Mouse (Mus musculus) kidney, postnatal 0 days (tissue): ENCODE measurements at regions not wholly inside any gene's neighbourhood (a gene's known extent, or its start where the extent isn't known, plus 50 kb on each side); places are given as distances from the start of the nearest gene placed in this dataset.
A peak's percentile ranks its signal among the peaks of the same experiment; 100 is the strongest.

Experiments used
- ATAC-seq: fragments of 200-750 bp; cut with Nextera tagmentation; replicated peaks from 2 replicates; pipeline ENCODE4 v1.8.0; 2017; ENCODE audit warnings: low read depth, moderate number of reproducible peaks, moderate TSS enrichment, moderate library complexity; ENCODE audit not compliant: low FRiP score
- DNase-seq: peaks from one replicate; pipeline ENCODE4 v3.0.0-alpha.2; 2016; ENCODE audit warnings: low spot score
- H3K27ac ChIP-seq: fragments of 300-500 bp; sonication (generic); 2 replicates; pipeline ENCODE4 v1.5.1; 2014; ENCODE audit warnings: mild to moderate bottlenecking
- H3K27me3 ChIP-seq: fragments of 300-500 bp; sonication (generic); 2 replicates; pipeline ENCODE4 v1.6.1; 2014; ENCODE audit warnings: low read length, mixed read lengths; ENCODE audit not compliant: insufficient read depth
- H3K36me3 ChIP-seq: fragments of 300-500 bp; sonication (generic); 2 replicates; pipeline ENCODE4 v1.6.1; 2014; ENCODE audit warnings: low read length, mixed read lengths; ENCODE audit not compliant: insufficient read depth
- H3K4me1 ChIP-seq: fragments of 300-500 bp; sonication (generic); replicated peaks from 2 replicates; pipeline ENCODE4 v1.6.1; 2014; ENCODE audit warnings: antibody characterized with exemption, low read length, mixed read lengths; ENCODE audit not compliant: insufficient read depth
- H3K4me2 ChIP-seq: fragments of 300-500 bp; sonication (generic); 2 replicates; pipeline ENCODE4 v1.6.1; 2014; ENCODE audit warnings: mild to moderate bottlenecking, low read length, moderate library complexity, mixed read lengths
- H3K4me3 ChIP-seq: fragments of 300-500 bp; sonication (generic); replicated peaks from 2 replicates; pipeline ENCODE4 v1.5.1; 2014; ENCODE audit warnings: low read depth, low read length
- H3K9ac ChIP-seq: fragments of 300-500 bp; sonication (generic); 2 replicates; pipeline ENCODE4 v1.6.1; 2014; ENCODE audit warnings: low read depth, low read length
- H3K9me3 ChIP-seq: fragments of 300-500 bp; sonication (generic); replicated peaks from 2 replicates; pipeline ENCODE4 v1.6.1; 2016; ENCODE audit warnings: low read length, inconsistent platforms, mixed read lengths
- CTCF ChIP-seq: IDR thresholded peaks from 2 replicates; pipeline ENCODE4 v1.5.1; 2016; ENCODE audit warnings: antibody characterized with exemption, low read depth, mild to moderate bottlenecking, moderate library complexity
- WGBS: fragments of 180-500 bp; shearing (Covaris S2); extraction: QIAGEN DNeasy Blood & Tissue Kit; methylation state at CpG from one replicate; pipeline ENCODE4 v1.1.7; 2014; 5-methylcytosine and 5-hydroxymethylcytosine counted together

GRCm38 (mm10) chr14:80362024-80362622 lies 378.2 kb downstream of the Olfm4 start:
- ATAC-seq = no peak
- H3K4me3 ChIP-seq = no peak overlapping the region
- no peak overlapping the region for H3K27ac ChIP-seq
- H3K4me1 ChIP-seq = no peaks in the 10 kb centered on the region
- H3K9ac ChIP-seq = no peak overlapping the region
- H3K9me3 ChIP-seq = no peaks in the 10 kb centered on the region
- H3K27me3 ChIP-seq = no peaks in the 10 kb centered on the region
- TF ChIP-seq CTCF = no peak
- DNase-seq = peak; percentile 3
- no peak overlapping the region for H3K4me2 ChIP-seq
- no peaks in the 10 kb centered on the region for H3K36me3 ChIP-seq

GRCm38 (mm10) chr14:80369448-80370153 lies 385.7 kb downstream of the Olfm4 start:
- ATAC-seq (no peak), DNase-seq (no peak)
- H3K4me3 ChIP-seq = no peak overlapping the region
- TF ChIP-seq CTCF = no peak
- no peaks in the 10 kb centered on the region for H3K9me3 ChIP-seq
- no peak overlapping the region for H3K4me2 ChIP-seq
- H3K9ac ChIP-seq = no peak overlapping the region
- whole genome bisulfite sequencing = 50% methylated on average over 11 of the region's 11 CpGs
- no peak overlapping the region for H3K27ac ChIP-seq
- no peaks in the 10 kb centered on the region for H3K36me3 ChIP-seq
- no peaks in the 10 kb centered on the region for H3K4me1 ChIP-seq
- H3K27me3 ChIP-seq = no peaks in the 10 kb centered on the region

- H3K27ac ChIP-seq = no peak overlapping the region
- H3K4me3 ChIP-seq = no peak overlapping the region
- H3K9ac ChIP-seq = no peak overlapping the region
- H3K36me3 ChIP-seq = no peaks in the 10 kb centered on the region
- TF ChIP-seq CTCF = no peak
- H3K27me3 ChIP-seq = no peaks in the 10 kb centered on the region
- DNase-seq (no peak), ATAC-seq (no peak)
- no peak overlapping the region for H3K4me2 ChIP-seq
- WGBS = 87% methylated on average over 1 of the region's 1 CpGs
- no peaks in the 10 kb centered on the region for H3K9me3 ChIP-seq
- H3K4me1 ChIP-seq = no peaks in the 10 kb centered on the region
Measured at GRCm38 (mm10) chr14:80374290-80374689, 390.4 kb downstream of the Olfm4 start.

GRCm38 (mm10) chr14:80377064-80377463 lies 393.2 kb downstream of the Olfm4 start:
- H3K4me2 ChIP-seq = no peak overlapping the region
- DNase-seq (no peak), ATAC-seq (no peak)
- H3K36me3 ChIP-seq = no peaks in the 10 kb centered on the region
- no peak overlapping the region for H3K4me3 ChIP-seq
- 45% methylated on average over 1 of the region's 1 CpGs for WGBS
- no peak for TF ChIP-seq CTCF
- no peaks in the 10 kb centered on the region for H3K4me1 ChIP-seq
- no peak overlapping the region for H3K9ac ChIP-seq
- no peaks in the 10 kb centered on the region for H3K9me3 ChIP-seq
- no peak overlapping the region for H3K27ac ChIP-seq
- no peaks in the 10 kb centered on the region for H3K27me3 ChIP-seq

- H3K9me3 ChIP-seq = no peaks in the 10 kb centered on the region
- H3K27ac ChIP-seq = no peak overlapping the region
- WGBS = 87% methylated on average over 2 of the region's 2 CpGs
- ATAC-seq (no peak), DNase-seq (no peak)
- no peaks in the 10 kb centered on the region for H3K4me1 ChIP-seq
- H3K36me3 ChIP-seq = no peaks in the 10 kb centered on the region
- H3K4me3 ChIP-seq = no peak overlapping the region
- TF ChIP-seq CTCF = no peak
- no peaks in the 10 kb centered on the region for H3K27me3 ChIP-seq
- no peak overlapping the region for H3K4me2 ChIP-seq
- no peak overlapping the region for H3K9ac ChIP-seq
Measured at GRCm38 (mm10) chr14:80391418-80391817, 407.5 kb downstream of the Olfm4 start.

GRCm38 (mm10) chr14:80408317-80408716 lies 424.4 kb downstream of the Olfm4 start:
- H3K27me3 ChIP-seq = no peaks in the 10 kb centered on the region
- H3K36me3 ChIP-seq = no peaks in the 10 kb centered on the region
- TF ChIP-seq CTCF = no peak
- no peak overlapping the region for H3K4me3 ChIP-seq
- DNase-seq (no peak), ATAC-seq (no peak)
- no peak overlapping the region for H3K27ac ChIP-seq
- H3K9ac ChIP-seq = no peak overlapping the region
- no peak overlapping the region for H3K4me2 ChIP-seq
- no peaks in the 10 kb centered on the region for H3K4me1 ChIP-seq
- WGBS = 93% methylated on average over 2 of the region's 2 CpGs
- no peaks in the 10 kb centered on the region for H3K9me3 ChIP-seq
